Mouse (Mus musculus) bone marrow, adult 2 months (tissue): ENCODE data around the gene Ppp1r14b. TPM values are rescaled to one million over a fixed set of nuclear protein-coding genes. Genes with fewer than 3 reads are reported as not detected.
A peak's percentile ranks its signal among the peaks of the same experiment; 100 is the strongest.

Experiments used
- H3K27ac ChIP-seq: fragments of 200-500 bp; 2 replicates; pipeline ENCODE4 v1.5.1; 2012; ENCODE audit warnings: low read depth, mild to moderate bottlenecking, control low read depth, inconsistent platforms, low read length; ENCODE audit not compliant: control insufficient read depth, poor library complexity, insufficient read depth
- H3K4me1 ChIP-seq: fragments of 200-500 bp; 2 replicates; pipeline ENCODE4 v1.6.1; 2011; ENCODE audit warnings: low read length; ENCODE audit not compliant: control insufficient read depth, insufficient read depth
- H3K4me3 ChIP-seq: fragments of 200-500 bp; replicated peaks from 2 replicates; pipeline ENCODE3; 2011; ENCODE audit warnings: mild to moderate bottlenecking, low read depth, low read length, control low read depth; ENCODE audit not compliant: control insufficient read depth
- CTCF ChIP-seq: fragments of 200-500 bp; IDR thresholded peaks from 2 replicates; pipeline ENCODE4 v1.5.1; 2011; ENCODE audit warnings: low read length, control low read depth; ENCODE audit not compliant: control insufficient read depth, insufficient read depth
- POLR2A ChIP-seq: fragments of 200-500 bp; IDR thresholded peaks from 2 replicates; pipeline ENCODE4 v1.6.1; 2011; ENCODE audit warnings: low read depth, mild to moderate bottlenecking, control low read depth, low read length, borderline replicate concordance; ENCODE audit not compliant: control insufficient read depth
- WGBS: fragments of 180-500 bp; shearing (Covaris S2); methylation state at CpG from one replicate; pipeline ENCODE4 v1.1.7; 2018; 5-methylcytosine and 5-hydroxymethylcytosine counted together
- polyA plus RNA-seq: library from polyadenylated mRNA; stranded (reverse); fragments of >200 nt; gene quantifications from 2 replicates; pipeline ENCODE4 v1.2.4, GENCODE M21; 2011; ENCODE audit warnings: low replicate concordance; ENCODE audit not compliant: missing spikeins, insufficient read depth, insufficient read length

Ppp1r14b gene
- polyA plus RNA-seq, 1 experiment: 137 TPM

DNA sequence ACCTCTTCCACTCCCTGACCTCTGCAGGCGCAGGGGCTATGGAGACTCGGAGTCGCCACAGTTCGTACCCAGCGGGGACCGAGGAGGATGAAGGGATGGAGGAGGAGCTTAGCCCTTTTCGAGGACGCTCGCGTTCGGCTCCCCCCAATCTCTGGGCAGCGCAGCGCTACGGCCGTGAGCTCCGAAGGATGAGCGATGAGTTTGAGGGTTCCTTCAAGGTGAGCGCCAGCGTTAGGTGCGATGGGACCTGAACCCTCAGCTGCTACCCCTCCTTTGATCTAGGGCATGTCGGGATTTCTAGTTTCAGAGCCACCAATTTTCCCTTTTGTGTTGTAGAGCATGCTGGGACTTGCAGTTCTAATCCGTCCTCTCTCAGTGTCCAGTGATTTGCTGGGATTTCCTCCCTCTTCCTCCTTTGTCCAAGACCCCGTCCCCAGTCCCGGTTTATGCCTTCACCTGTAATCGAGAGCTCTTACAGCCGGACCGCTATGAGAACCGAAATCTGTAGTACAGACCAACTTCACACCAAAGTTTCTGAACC, 24.1 kb upstream of the Ppp1r14b start:
- H3K27ac ChIP-seq: peak overlapping the region; percentile 85
- under 1% methylated on average over 28 of the region's 28 CpGs for WGBS
- 0 out of 2 replicates have a peak, but pooled peaks have one; percentile 46 for TF ChIP-seq POLR2A
- no peak for TF ChIP-seq CTCF
- peak overlapping the region; percentile 84 for H3K4me3 ChIP-seq
- H3K4me1 ChIP-seq: peaks cover 2% of the 10 kb centered on the region; the same call in 1 of the 2 replicates

DNA sequence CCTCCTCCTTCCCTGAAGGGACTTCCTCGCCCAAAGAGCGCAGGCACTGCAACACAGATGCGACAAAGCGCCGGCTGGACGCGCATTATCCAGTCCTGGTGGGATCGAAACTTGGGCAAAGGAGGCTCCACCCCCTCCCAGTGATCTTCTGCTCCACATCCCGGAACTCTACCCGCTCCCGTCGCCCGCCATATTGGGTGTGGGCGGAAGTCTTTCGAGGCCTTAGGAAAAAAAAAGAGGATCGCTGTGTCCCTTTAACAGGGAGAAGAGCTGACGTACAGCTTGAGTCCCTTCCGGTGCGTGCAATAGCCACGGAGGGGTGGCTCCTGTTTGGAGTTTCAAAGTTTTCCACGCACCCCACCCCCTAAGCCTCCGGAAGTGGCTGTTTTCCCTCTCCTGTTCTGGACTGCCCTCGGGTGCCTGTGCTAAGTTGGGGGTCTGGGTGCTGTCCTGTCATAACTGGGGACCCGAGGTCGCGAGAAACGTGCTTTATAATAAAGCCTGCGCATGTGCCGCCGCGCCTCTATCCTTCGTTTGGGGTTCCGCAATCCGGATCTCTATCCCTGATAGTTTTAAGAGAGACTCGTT, 23.3 kb upstream of the Ppp1r14b start:
- TF ChIP-seq CTCF: peak; percentile 4; the same call in 1 of the 2 replicates
- TF ChIP-seq POLR2A: peak; percentile 78; the same call in 1 of the 2 replicates
- WGBS: under 1% methylated on average over 35 of the region's 35 CpGs
- Histone ChIP-seq H3K4me3 (peak overlapping the region; percentile 84), H3K4me1 (peaks cover 2% of the 10 kb centered on the region; the same call in 1 of the 2 replicates), H3K27ac (peak overlapping the region; percentile 85)

DNA sequence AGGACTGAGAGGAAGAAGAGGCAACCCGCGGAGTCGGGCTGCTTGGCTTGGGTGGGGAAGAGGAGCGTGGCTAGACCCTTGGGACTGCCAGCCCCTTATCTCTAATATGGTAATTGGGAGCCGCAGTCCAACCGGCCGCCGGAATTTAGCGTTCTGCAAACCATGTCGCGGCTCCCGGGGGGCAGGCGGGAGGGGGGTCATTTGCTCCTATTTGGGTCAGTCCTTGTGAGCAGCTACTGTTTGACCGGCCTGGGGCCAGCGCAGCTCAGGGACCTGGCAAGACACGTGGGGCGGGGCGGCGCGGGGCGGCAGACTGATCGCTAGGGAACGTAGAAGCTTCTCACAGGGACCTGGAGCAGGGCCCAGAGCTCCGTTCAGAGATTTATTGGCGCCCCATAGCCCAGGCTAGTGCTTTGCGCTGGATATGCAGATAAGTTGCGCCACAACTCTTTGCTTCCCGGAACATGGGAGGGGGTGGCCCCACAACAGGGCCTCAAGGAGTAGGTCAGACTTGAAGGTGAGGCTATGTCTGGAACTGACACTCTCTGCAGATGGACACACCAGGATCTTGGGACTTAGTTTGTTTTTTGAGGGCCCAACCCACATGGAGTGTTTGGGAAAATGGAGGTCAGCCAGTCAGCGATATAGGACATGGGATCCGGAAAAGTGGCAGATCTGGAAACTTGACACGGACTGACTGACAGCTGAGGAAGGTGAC, 22.6 kb upstream of the Ppp1r14b start:
- WGBS: 3% methylated on average over 31 of the region's 31 CpGs
- TF ChIP-seq POLR2A (0 out of 2 replicates have a peak, but pooled peaks have one; percentile 7), CTCF (no peak)
- Histone ChIP-seq H3K27ac (peak overlapping the region; percentile 85), H3K4me3 (peak overlapping the region; percentile 84), H3K4me1 (peaks cover 2% of the 10 kb centered on the region; the same call in 1 of the 2 replicates)

GRCm38 (mm10) chr19:6952712-6953037, 22.1 kb upstream of the Ppp1r14b start:
- TF ChIP-seq POLR2A: no peak
- no peak for TF ChIP-seq CTCF
- Histone ChIP-seq H3K4me1 (peaks cover 2% of the 10 kb centered on the region; the same call in 1 of the 2 replicates), H3K27ac (peak overlapping the region; percentile 15; the same call in 1 of the 2 replicates), H3K4me3 (no peak overlapping the region)
- 15% methylated on average over 3 of the region's 3 CpGs for WGBS

DNA sequence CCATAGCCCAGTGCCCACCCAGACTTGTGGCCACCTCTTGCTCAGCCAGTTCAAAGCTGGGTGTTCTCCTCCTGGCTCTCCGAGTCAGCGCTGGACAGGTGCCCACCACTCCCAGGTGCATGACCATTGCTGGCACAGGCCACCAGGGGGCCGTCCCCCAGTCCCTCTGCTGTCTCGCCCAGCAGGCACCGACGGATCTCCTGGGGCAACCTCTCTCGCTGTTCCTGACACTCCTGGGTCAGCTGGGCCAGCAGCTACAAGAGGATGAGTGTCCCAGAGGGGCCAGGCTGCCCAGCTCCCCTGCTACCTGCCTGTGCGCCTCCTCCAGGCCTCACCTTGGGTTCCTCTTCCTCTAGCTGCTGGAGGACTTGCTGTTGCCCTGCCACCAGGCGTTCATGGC, 20.7 kb upstream of the Ppp1r14b start:
- no peak for TF ChIP-seq POLR2A
- TF ChIP-seq CTCF: peak; percentile 49; the same call in 1 of the 2 replicates
- no peak overlapping the region for H3K27ac ChIP-seq
- no peak overlapping the region for H3K4me3 ChIP-seq
- WGBS: 58% methylated on average over 9 of the region's 9 CpGs
- peaks cover 2% of the 10 kb centered on the region; the same call in 1 of the 2 replicates for H3K4me1 ChIP-seq

DNA sequence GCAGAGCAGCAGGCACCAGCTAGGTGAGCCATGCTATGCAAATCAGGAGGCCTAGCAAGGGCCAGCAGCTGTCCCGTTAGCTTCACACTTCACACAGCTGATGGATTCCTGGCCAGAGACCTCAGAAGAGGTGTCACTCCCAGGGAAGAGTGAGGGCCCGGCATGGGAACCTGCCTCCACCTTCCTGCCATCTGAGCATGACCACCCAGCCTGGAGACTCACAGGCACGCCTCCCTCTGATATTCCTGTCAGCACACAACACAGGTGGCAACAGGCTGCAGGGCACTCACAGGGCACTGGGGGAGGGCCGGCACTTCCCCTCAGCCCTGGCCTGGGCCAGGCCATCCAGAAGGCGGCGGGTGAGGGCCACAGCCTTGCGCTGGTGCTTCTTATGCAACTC, 19.3 kb upstream of the Ppp1r14b start:
- Histone ChIP-seq H3K27ac (no peak overlapping the region), H3K4me1 (peaks cover 2% of the 10 kb centered on the region; the same call in 1 of the 2 replicates), H3K4me3 (no peak overlapping the region)
- no peak for TF ChIP-seq POLR2A
- TF ChIP-seq CTCF: no peak
- 61% methylated on average over 7 of the region's 7 CpGs for WGBS

DNA sequence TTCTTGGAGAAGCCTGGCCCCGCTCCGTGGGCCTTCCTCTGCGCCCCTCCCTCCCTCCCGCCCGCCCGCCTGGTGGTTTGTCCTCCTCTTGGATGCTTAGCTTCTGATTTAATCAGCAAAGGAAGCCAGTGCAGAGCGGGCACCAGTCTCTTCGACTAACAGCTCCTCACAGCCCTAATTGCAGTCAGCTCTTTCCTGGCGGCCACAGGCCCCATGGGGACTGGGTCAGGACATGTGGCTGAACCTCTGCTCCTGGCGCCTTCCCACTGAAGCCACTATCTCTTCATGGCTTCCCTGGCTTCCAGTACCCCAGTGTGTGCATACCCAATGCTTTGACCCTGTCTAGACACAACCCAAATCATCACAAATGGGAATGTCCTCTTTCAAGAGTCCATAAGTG, 18.3 kb upstream of the Ppp1r14b start:
- WGBS: 72% methylated on average over 10 of the region's 10 CpGs
- Histone ChIP-seq H3K4me3 (no peak overlapping the region), H3K4me1 (peaks cover 2% of the 10 kb centered on the region; the same call in 1 of the 2 replicates), H3K27ac (no peak overlapping the region)
- TF ChIP-seq CTCF (no peak), POLR2A (no peak)

DNA sequence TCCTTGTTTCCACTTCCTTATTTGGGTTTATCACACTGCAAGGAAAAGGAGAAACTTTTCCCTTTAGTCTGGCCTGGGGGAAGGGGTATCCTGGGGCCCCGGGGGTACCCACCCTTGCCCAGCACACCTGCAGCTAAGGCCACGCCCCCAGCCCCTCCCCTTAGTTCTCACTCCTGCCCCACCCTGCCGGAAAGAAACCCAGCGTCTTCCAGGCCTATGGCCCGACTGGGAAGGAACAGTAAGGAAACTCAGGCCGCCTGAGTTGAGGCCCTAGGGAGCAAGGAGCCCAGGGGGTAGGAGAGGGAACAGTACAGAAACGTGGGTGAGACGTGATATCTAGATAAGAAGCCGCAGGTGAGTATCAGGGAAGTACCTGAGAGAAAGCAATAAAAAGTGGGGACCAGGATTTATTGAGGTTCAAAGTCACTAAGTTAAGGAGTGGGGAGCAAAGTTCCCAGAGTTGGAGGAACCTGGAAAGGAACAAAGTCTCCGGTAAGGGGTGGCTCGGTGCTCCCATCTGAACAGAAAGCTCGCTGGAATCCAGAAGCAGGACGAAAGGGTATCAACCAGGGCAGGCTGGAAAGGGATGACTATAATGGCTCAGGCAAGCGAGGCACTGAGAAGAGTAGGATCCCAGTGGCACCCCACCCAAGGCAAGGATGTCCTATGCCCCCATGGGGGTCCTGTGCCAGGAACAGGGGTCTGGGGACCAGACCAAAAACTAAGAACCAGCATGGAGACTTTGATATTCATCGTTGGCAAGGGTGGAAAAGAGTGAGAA, 6.1 kb upstream of the Ppp1r14b start:
- WGBS: 12% methylated on average over 15 of the region's 15 CpGs
- no peak overlapping the region for H3K27ac ChIP-seq

More for the DNA sequence above, 6.1 kb upstream of the Ppp1r14b start:
- TF ChIP-seq CTCF (no peak), POLR2A (no peak)
- H3K4me1 ChIP-seq: peaks cover 1% of the 10 kb centered on the region; the same call in 1 of the 2 replicates
- peak overlapping the region; percentile 72 for H3K4me3 ChIP-seq
